Mouse (Mus musculus): ENCODE data around the gene Casp12. TPM values are rescaled to one million over a fixed set of nuclear protein-coding genes. Genes with fewer than 3 reads are reported as not detected.
"Not testable (repeated sequence)": the region's sequence is repeated elsewhere in the genome, so short reads cannot be mapped to it uniquely, and the experiment has no call there.

The Casp12 gene
- total and polyA plus RNA-seq, 3 experiments: 0.16 TPM; not detected in 2

DNA sequence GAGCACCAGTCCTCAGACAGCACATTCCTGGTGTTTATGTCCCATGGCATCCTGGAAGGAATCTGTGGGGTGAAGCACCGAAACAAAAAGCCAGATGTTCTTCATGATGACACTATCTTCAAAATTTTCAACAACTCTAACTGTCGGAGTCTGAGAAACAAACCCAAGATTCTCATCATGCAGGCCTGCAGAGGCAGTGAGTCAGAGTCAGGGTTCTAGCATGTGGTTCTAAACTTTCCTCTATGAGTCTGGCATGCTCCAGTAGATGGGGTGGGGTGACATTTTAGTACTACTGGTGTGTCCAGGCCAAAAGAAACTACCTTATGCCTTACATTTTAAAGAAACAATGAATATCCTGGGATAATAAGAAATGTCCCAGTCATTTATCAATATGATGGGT is 8.4 kb downstream of the Casp12 start:
- ATAC-seq (ENCODE audit: extremely low read depth, insufficient number of reproducible peaks, low FRiP score, poor library complexity, severe bottlenecking) (no peak), DNase-seq (ENCODE audit: low spot score) (no peak)
- Histone ChIP-seq H3K27me3 (ENCODE audit: insufficient read depth, low read length) (no peaks in the 10 kb centered on the region), H3K4me3 (ENCODE audit: low read depth, low read length) (no peak overlapping the region), H3K4me1 (ENCODE audit: insufficient read depth, low read depth, low read length) (no peaks in the 10 kb centered on the region), H3K9me3 (replicated peaks) (no peaks in the 10 kb centered on the region), H3K36me3 (replicated peaks) (no peaks in the 10 kb centered on the region)
- TF ChIP-seq TAL1 (conservative IDR thresholded peaks at IDR 0.05; ENCODE audit: low read depth, low read length): no peak
- no peak for TF ChIP-seq POLR2AphosphoS5 (IDR thresholded peaks at IDR 0.05; ENCODE audit: insufficient replicate concordance, low read depth, low read length)
- TF ChIP-seq GATA2 (IDR thresholded peaks at IDR 0.05; ENCODE audit: borderline replicate concordance, low read depth, low read length): no peak
- TF ChIP-seq CTCF (IDR thresholded peaks at IDR 0.05; ENCODE audit: low read depth, low read length): no peak
- TF ChIP-seq GATA1 (IDR thresholded peaks at IDR 0.05; ENCODE audit: borderline replicate concordance, low read length): no peak

GRCm38 (mm10) chr9:5356801-5357200 is 11.6 kb downstream of the Casp12 start:
- DNase-seq (ENCODE audit: low spot score) (no peak), ATAC-seq (ENCODE audit: extremely low read depth, insufficient number of reproducible peaks, low FRiP score, poor library complexity, severe bottlenecking) (no peak)
- no peaks in the 10 kb centered on the region for H3K27me3 ChIP-seq (ENCODE audit: insufficient read depth, low read length)
- no peaks in the 10 kb centered on the region for H3K4me1 ChIP-seq (ENCODE audit: insufficient read depth, low read depth, low read length)
- no peaks in the 10 kb centered on the region for H3K9me3 ChIP-seq (replicated peaks)
- TF ChIP-seq CTCF (IDR thresholded peaks at IDR 0.05; ENCODE audit: low read depth, low read length): no peak
- no peak for TF ChIP-seq POLR2AphosphoS5 (IDR thresholded peaks at IDR 0.05; ENCODE audit: insufficient replicate concordance, low read depth, low read length)
- TF ChIP-seq GATA1 (IDR thresholded peaks at IDR 0.05; ENCODE audit: borderline replicate concordance, low read length): no peak
- TF ChIP-seq TAL1 (conservative IDR thresholded peaks at IDR 0.05; ENCODE audit: low read depth, low read length): no peak
- TF ChIP-seq GATA2 (IDR thresholded peaks at IDR 0.05; ENCODE audit: borderline replicate concordance, low read depth, low read length): no peak
- H3K36me3 ChIP-seq (replicated peaks): no peaks in the 10 kb centered on the region
- no peak overlapping the region for H3K4me3 ChIP-seq (ENCODE audit: low read depth, low read length)

DNA sequence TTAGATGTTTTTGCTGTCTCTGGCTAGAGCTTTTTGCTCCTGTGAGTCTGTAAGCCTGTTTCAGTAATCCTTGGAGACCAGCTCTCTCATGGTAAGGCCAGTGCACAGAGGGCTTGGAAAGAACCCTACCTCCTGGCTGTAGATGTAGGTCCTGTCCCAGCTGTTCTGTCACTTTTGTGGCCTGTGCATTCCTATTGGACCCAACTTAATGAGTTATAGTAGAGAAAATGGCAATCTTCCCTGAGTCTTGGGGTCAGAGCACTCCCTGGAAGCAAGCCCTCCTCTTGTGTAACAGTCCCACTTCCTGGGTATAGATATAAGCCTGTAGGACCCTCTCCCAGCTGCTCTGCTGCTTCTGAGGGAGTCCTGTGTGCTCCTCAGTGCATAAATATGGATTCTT is 48.3 kb downstream of the Casp12 start:
- H3K4me1 ChIP-seq (ENCODE audit: insufficient read depth, low read depth, low read length): no peaks in the 10 kb centered on the region
- H3K27me3 ChIP-seq (ENCODE audit: insufficient read depth, low read length): no peaks in the 10 kb centered on the region
- DNase-seq (ENCODE audit: low spot score) (no peak), ATAC-seq (ENCODE audit: extremely low read depth, insufficient number of reproducible peaks, low FRiP score, poor library complexity, severe bottlenecking) (no peak)
- H3K36me3 ChIP-seq (replicated peaks): no peaks in the 10 kb centered on the region
- H3K4me3 ChIP-seq (ENCODE audit: low read depth, low read length): no peak overlapping the region
- H3K9me3 ChIP-seq (replicated peaks): 0 out of 2 replicates have a peak, but pooled peaks cover 2% of the 10 kb centered on the region
- TF ChIP-seq GATA1 (IDR thresholded peaks at IDR 0.05; ENCODE audit: borderline replicate concordance, low read length) (no peak), TAL1 (conservative IDR thresholded peaks at IDR 0.05; ENCODE audit: low read depth, low read length) (no peak), CTCF (IDR thresholded peaks at IDR 0.05; ENCODE audit: low read depth, low read length) (no peak), GATA2 (IDR thresholded peaks at IDR 0.05; ENCODE audit: borderline replicate concordance, low read depth, low read length) (no peak), POLR2AphosphoS5 (IDR thresholded peaks at IDR 0.05; ENCODE audit: insufficient replicate concordance, low read depth, low read length) (no peak)

GRCm38 (mm10) chr9:5395861-5396260 is 50.6 kb downstream of the Casp12 start:
- H3K4me3 ChIP-seq (ENCODE audit: low read depth, low read length); H3K4me1 ChIP-seq (ENCODE audit: insufficient read depth, low read depth, low read length); H3K9me3 ChIP-seq (replicated peaks); H3K27me3 ChIP-seq (ENCODE audit: insufficient read depth, low read length); DNase-seq (ENCODE audit: low spot score); H3K36me3 ChIP-seq (replicated peaks); ATAC-seq (ENCODE audit: extremely low read depth, insufficient number of reproducible peaks, low FRiP score, poor library complexity, severe bottlenecking): not testable (repeated sequence)

DNA sequence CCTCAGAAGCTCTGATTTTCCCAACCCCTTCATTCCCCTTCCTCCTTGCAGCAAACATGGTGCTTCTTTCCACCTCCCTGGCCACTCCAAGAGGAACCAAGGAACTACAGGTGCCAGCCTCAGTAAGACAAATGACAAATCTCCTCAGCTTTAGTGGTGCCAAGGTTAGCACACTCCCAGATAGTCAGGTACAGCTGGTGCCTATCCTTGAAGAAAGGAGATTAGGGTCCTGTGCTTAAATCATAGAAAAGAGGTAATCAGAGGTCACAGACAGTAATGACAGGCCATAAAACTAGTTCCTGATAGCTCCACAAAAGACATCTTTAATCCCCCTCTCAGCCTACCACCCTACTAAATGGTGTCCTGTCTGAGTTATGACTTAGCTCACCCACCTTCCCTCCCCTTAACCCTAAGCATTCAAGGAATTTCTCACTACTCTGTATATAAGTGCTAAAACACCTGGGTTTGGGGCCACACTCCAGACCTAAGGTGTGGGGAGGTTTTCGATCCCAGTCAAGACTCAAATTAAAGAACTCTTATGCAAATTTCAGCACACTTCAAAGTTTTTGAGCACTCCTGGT is 65.8 kb downstream of the Casp12 start:
- DNase-seq (ENCODE audit: low spot score) (no peak), ATAC-seq (ENCODE audit: extremely low read depth, insufficient number of reproducible peaks, low FRiP score, poor library complexity, severe bottlenecking) (no peak)
- no peaks in the 10 kb centered on the region for H3K36me3 ChIP-seq (replicated peaks)
- TF ChIP-seq GATA2 (IDR thresholded peaks at IDR 0.05; ENCODE audit: borderline replicate concordance, low read depth, low read length) (no peak), GATA1 (IDR thresholded peaks at IDR 0.05; ENCODE audit: borderline replicate concordance, low read length) (no peak), POLR2AphosphoS5 (IDR thresholded peaks at IDR 0.05; ENCODE audit: insufficient replicate concordance, low read depth, low read length) (no peak), CTCF (IDR thresholded peaks at IDR 0.05; ENCODE audit: low read depth, low read length) (no peak), TAL1 (conservative IDR thresholded peaks at IDR 0.05; ENCODE audit: low read depth, low read length) (no peak)
- H3K4me1 ChIP-seq (ENCODE audit: insufficient read depth, low read depth, low read length): no peaks in the 10 kb centered on the region
- no peaks in the 10 kb centered on the region for H3K9me3 ChIP-seq (replicated peaks)
- H3K4me3 ChIP-seq (ENCODE audit: low read depth, low read length): no peak overlapping the region
- no peaks in the 10 kb centered on the region for H3K27me3 ChIP-seq (ENCODE audit: insufficient read depth, low read length)

- no peaks in the 10 kb centered on the region for H3K9me3 ChIP-seq (replicated peaks)
- no peak overlapping the region for H3K4me3 ChIP-seq (ENCODE audit: low read depth, low read length)
- no peaks in the 10 kb centered on the region for H3K4me1 ChIP-seq (ENCODE audit: insufficient read depth, low read depth, low read length)
- DNase-seq (ENCODE audit: low spot score) (no peak), ATAC-seq (ENCODE audit: extremely low read depth, insufficient number of reproducible peaks, low FRiP score, poor library complexity, severe bottlenecking) (no peak)
- TF ChIP-seq GATA1 (IDR thresholded peaks at IDR 0.05; ENCODE audit: borderline replicate concordance, low read length) (no peak), GATA2 (IDR thresholded peaks at IDR 0.05; ENCODE audit: borderline replicate concordance, low read depth, low read length) (no peak), POLR2AphosphoS5 (IDR thresholded peaks at IDR 0.05; ENCODE audit: insufficient replicate concordance, low read depth, low read length) (no peak), TAL1 (conservative IDR thresholded peaks at IDR 0.05; ENCODE audit: low read depth, low read length) (no peak), CTCF (IDR thresholded peaks at IDR 0.05; ENCODE audit: low read depth, low read length) (no peak)
- no peaks in the 10 kb centered on the region for H3K27me3 ChIP-seq (ENCODE audit: insufficient read depth, low read length)
- H3K36me3 ChIP-seq (replicated peaks): no peaks in the 10 kb centered on the region
Observed at GRCm38 (mm10) chr9:5412446-5413111, 67.3 kb downstream of the Casp12 start.
